Mouse (Mus musculus) midbrain, embryonic 15.5 days (tissue): ENCODE measurements around the gene Parvg. TPM values are rescaled to one million over a fixed set of nuclear protein-coding genes. Genes with fewer than 3 reads are reported as not detected.
A peak's percentile ranks its signal among the peaks of the same experiment; 100 is the strongest.

Source experiments
- ATAC-seq: fragments of 200-750 bp; cut with Nextera tagmentation; replicated peaks from 2 replicates; pipeline ENCODE4 v1.8.0; 2017; ENCODE audit warnings: moderate TSS enrichment
- H3K27ac ChIP-seq: fragments of 300-500 bp; sonication (generic); 2 replicates; pipeline ENCODE4 v1.5.1; 2015; ENCODE audit warnings: mild to moderate bottlenecking, inconsistent platforms
- H3K27me3 ChIP-seq: fragments of 300-500 bp; sonication (generic); replicated peaks from 2 replicates; pipeline ENCODE4 v1.6.1; 2015; ENCODE audit warnings: inconsistent platforms
- H3K36me3 ChIP-seq: fragments of 300-500 bp; sonication (generic); replicated peaks from 2 replicates; pipeline ENCODE4 v1.6.1; 2015; ENCODE audit warnings: inconsistent platforms
- H3K4me1 ChIP-seq: fragments of 300-500 bp; sonication (generic); 2 replicates; pipeline ENCODE4 v1.6.1; 2015; ENCODE audit warnings: inconsistent platforms
- H3K4me2 ChIP-seq: fragments of 300-500 bp; sonication (generic); 2 replicates; pipeline ENCODE4 v1.6.1; 2015; ENCODE audit warnings: inconsistent platforms, mild to moderate bottlenecking, moderate library complexity
- H3K4me3 ChIP-seq: fragments of 300-500 bp; sonication (generic); 2 replicates; pipeline ENCODE4 v1.5.1; 2015; ENCODE audit warnings: mild to moderate bottlenecking, inconsistent platforms
- H3K9ac ChIP-seq: fragments of 300-500 bp; sonication (generic); 2 replicates; pipeline ENCODE4 v1.6.1; 2015; ENCODE audit warnings: mild to moderate bottlenecking, inconsistent platforms
- H3K9me3 ChIP-seq: fragments of 300-500 bp; sonication (generic); 2 replicates; pipeline ENCODE4 v1.6.1; 2016; ENCODE audit warnings: inconsistent platforms
- WGBS: fragments of 180-500 bp; shearing (Covaris S2); methylation state at CpG from one replicate; pipeline ENCODE4 v1.1.7; 2015; ENCODE audit warnings: mixed read lengths; 5-methylcytosine and 5-hydroxymethylcytosine counted together
- polyA plus RNA-seq: library from polyadenylated mRNA; unstranded; fragments of >200 nt; fragmentation: Nextera tagmentation; extraction: Ambion mirVana; gene quantifications from 2 replicates; pipeline ENCODE4 v1.2.1, GENCODE M21; 2015

The Parvg gene
- polyA plus RNA-seq, 1 experiment from 2014 or later, result 0.86 TPM

- Histone ChIP-seq H3K9ac (no peak overlapping the region), H3K4me2 (no peak overlapping the region), H3K27me3 (no peaks in the 10 kb centered on the region), H3K36me3 (no peaks in the 10 kb centered on the region), H3K4me1 (peaks cover 23% of the 10 kb centered on the region), H3K9me3 (no peaks in the 10 kb centered on the region), H3K4me3 (no peak overlapping the region), H3K27ac (no peak overlapping the region)
- WGBS, result 55% methylated on average over 6 of the region's 9 CpGs
- no peak for ATAC-seq
Observed at GRCm38 (mm10) chr15:84294391-84294790, 29.4 kb upstream of the Parvg start.

GRCm38 (mm10) chr15:84295225-84295624, 28.6 kb upstream of the Parvg start:
- no peak for ATAC-seq
- H3K4me1 ChIP-seq, result peaks cover 31% of the 10 kb centered on the region
- WGBS, result 72% methylated on average over 10 of the region's 10 CpGs
- H3K9me3 ChIP-seq, result no peaks in the 10 kb centered on the region
- H3K27me3 ChIP-seq, result no peaks in the 10 kb centered on the region
- no peaks in the 10 kb centered on the region for H3K36me3 ChIP-seq
- no peak overlapping the region for H3K4me2 ChIP-seq
- H3K4me3 ChIP-seq, result no peak overlapping the region
- H3K9ac ChIP-seq, result no peak overlapping the region
- H3K27ac ChIP-seq, result no peak overlapping the region

- Histone ChIP-seq H3K27me3 (no peaks in the 10 kb centered on the region), H3K27ac (no peak overlapping the region), H3K9ac (no peak overlapping the region), H3K36me3 (no peaks in the 10 kb centered on the region), H3K4me1 (peaks cover 53% of the 10 kb centered on the region), H3K9me3 (no peaks in the 10 kb centered on the region), H3K4me2 (no peak overlapping the region), H3K4me3 (no peak overlapping the region)
- WGBS, result 65% methylated on average over 8 of the region's 8 CpGs
- ATAC-seq, result no peak
Observed at GRCm38 (mm10) chr15:84297454-84297853, 26.4 kb upstream of the Parvg start.

GRCm38 (mm10) chr15:84298804-84299370, 24.9 kb upstream of the Parvg start:
- Histone ChIP-seq H3K4me1 (peaks cover 59% of the 10 kb centered on the region), H3K36me3 (no peaks in the 10 kb centered on the region), H3K9ac (no peak overlapping the region; the same call in 1 of the 2 replicates), H3K4me3 (no peak overlapping the region), H3K27ac (peak overlapping the region; percentile 81), H3K4me2 (peak overlapping the region; percentile 31), H3K9me3 (no peaks in the 10 kb centered on the region), H3K27me3 (no peaks in the 10 kb centered on the region)
- WGBS, result 19% methylated on average over 13 of the region's 13 CpGs
- peak; percentile 24; the same call in 1 of the 2 replicates for ATAC-seq

GRCm38 (mm10) chr15:84299662-84300333, 24.0 kb upstream of the Parvg start:
- H3K4me1 ChIP-seq, result peaks cover 66% of the 10 kb centered on the region
- WGBS, result 3% methylated on average over 9 of the region's 9 CpGs
- no peaks in the 10 kb centered on the region for H3K9me3 ChIP-seq
- H3K4me2 ChIP-seq, result peak overlapping the region; percentile 31
- no peaks in the 10 kb centered on the region for H3K36me3 ChIP-seq
- H3K27me3 ChIP-seq, result no peaks in the 10 kb centered on the region
- peak; percentile 61 for ATAC-seq
- no peak overlapping the region for H3K9ac ChIP-seq
- no peak overlapping the region for H3K4me3 ChIP-seq
- peak overlapping the region; percentile 81 for H3K27ac ChIP-seq

- no peaks in the 10 kb centered on the region for H3K36me3 ChIP-seq
- 19% methylated on average over 2 of the region's 2 CpGs for WGBS
- no peak overlapping the region for H3K4me3 ChIP-seq
- no peaks in the 10 kb centered on the region for H3K9me3 ChIP-seq
- H3K27ac ChIP-seq, result peak overlapping the region; percentile 81
- H3K4me1 ChIP-seq, result peaks cover 74% of the 10 kb centered on the region
- H3K27me3 ChIP-seq, result no peaks in the 10 kb centered on the region
- H3K4me2 ChIP-seq, result no peak overlapping the region
- no peak overlapping the region for H3K9ac ChIP-seq
- no peak for ATAC-seq
Observed at GRCm38 (mm10) chr15:84300591-84300990, 23.2 kb upstream of the Parvg start.

GRCm38 (mm10) chr15:84301026-84301425, 22.8 kb upstream of the Parvg start:
- Histone ChIP-seq H3K4me3 (no peak overlapping the region), H3K27me3 (no peaks in the 10 kb centered on the region), H3K9ac (no peak overlapping the region), H3K4me1 (peaks cover 79% of the 10 kb centered on the region), H3K36me3 (no peaks in the 10 kb centered on the region), H3K9me3 (no peaks in the 10 kb centered on the region), H3K27ac (peak overlapping the region; percentile 81), H3K4me2 (no peak overlapping the region)
- WGBS, result 9% methylated on average over 7 of the region's 7 CpGs
- peak; percentile 10; the same call in 1 of the 2 replicates for ATAC-seq

- Histone ChIP-seq H3K27me3 (no peaks in the 10 kb centered on the region), H3K4me1 (peaks cover 79% of the 10 kb centered on the region), H3K36me3 (no peaks in the 10 kb centered on the region), H3K4me3 (no peak overlapping the region), H3K4me2 (no peak overlapping the region), H3K27ac (peak overlapping the region; percentile 81), H3K9ac (no peak overlapping the region), H3K9me3 (no peaks in the 10 kb centered on the region)
- no peak for ATAC-seq
- 14% methylated on average over 8 of the region's 8 CpGs for WGBS
Observed at GRCm38 (mm10) chr15:84301641-84302420, 22.0 kb upstream of the Parvg start.

- no peaks in the 10 kb centered on the region for H3K36me3 ChIP-seq
- H3K27ac ChIP-seq, result no peak overlapping the region
- no peak overlapping the region for H3K9ac ChIP-seq
- 54% methylated on average over 10 of the region's 10 CpGs for WGBS
- H3K27me3 ChIP-seq, result no peaks in the 10 kb centered on the region
- peaks cover 73% of the 10 kb centered on the region for H3K4me1 ChIP-seq
- no peaks in the 10 kb centered on the region for H3K9me3 ChIP-seq
- no peak overlapping the region for H3K4me3 ChIP-seq
- ATAC-seq, result no peak
- no peak overlapping the region for H3K4me2 ChIP-seq
Observed at GRCm38 (mm10) chr15:84303264-84303663, 20.6 kb upstream of the Parvg start.

GRCm38 (mm10) chr15:84305333-84305732, 18.5 kb upstream of the Parvg start:
- Histone ChIP-seq H3K27ac (peak overlapping the region; percentile 53), H3K4me2 (no peak overlapping the region), H3K4me3 (no peak overlapping the region), H3K9me3 (no peaks in the 10 kb centered on the region), H3K4me1 (peaks cover 61% of the 10 kb centered on the region), H3K36me3 (no peaks in the 10 kb centered on the region), H3K9ac (no peak overlapping the region), H3K27me3 (no peaks in the 10 kb centered on the region)
- no peak for ATAC-seq
- WGBS, result 20% methylated on average over 10 of the region's 10 CpGs

- H3K27ac ChIP-seq, result no peak overlapping the region
- H3K9ac ChIP-seq, result no peak overlapping the region
- 62% methylated on average over 11 of the region's 11 CpGs for WGBS
Observed at GRCm38 (mm10) chr15:84310271-84310670, 13.6 kb upstream of the Parvg start.

GRCm38 (mm10) chr15:84311295-84312085, 12.3 kb upstream of the Parvg start:
- Histone ChIP-seq H3K4me2 (no peak overlapping the region), H3K27ac (no peak overlapping the region), H3K4me3 (no peak overlapping the region), H3K9ac (no peak overlapping the region), H3K27me3 (no peaks in the 10 kb centered on the region), H3K9me3 (no peaks in the 10 kb centered on the region), H3K4me1 (peaks cover 39% of the 10 kb centered on the region), H3K36me3 (no peaks in the 10 kb centered on the region)
- 73% methylated on average over 9 of the region's 9 CpGs for WGBS
- no peak for ATAC-seq

More at GRCm38 (mm10) chr15:84310271-84310670, 13.6 kb upstream of the Parvg start:
- no peak overlapping the region for H3K4me2 ChIP-seq
- peaks cover 41% of the 10 kb centered on the region for H3K4me1 ChIP-seq
- H3K4me3 ChIP-seq, result no peak overlapping the region
- no peaks in the 10 kb centered on the region for H3K9me3 ChIP-seq
- ATAC-seq, result no peak
- H3K36me3 ChIP-seq, result no peaks in the 10 kb centered on the region
- H3K27me3 ChIP-seq, result no peaks in the 10 kb centered on the region
